19 mouse cellular contexts compared by ENCODE assay signal in genomic region chr1:57572097-57572496, GRCm38 (mm10).
"Had no signal": no experiment of that assay in that cellular context is flagged by ENCODE, and none has a peak within 500 bp of the region (broad histone marks: within the 10 kb centered on the region; RNA-seq: fewer than 3 reads in every experiment).

No protein-coding gene starts in this region.

- H3K9ac ChIP-seq: limb, embryonic 13.5 days; liver, embryonic 13.5 days; neural tube, embryonic 12.5 days; neural tube, embryonic 15.5 days had no signal

- H3K9me3 ChIP-seq: liver, embryonic 13.5 days; neural tube, embryonic 15.5 days had no signal

- H3K27me3 ChIP-seq: limb, embryonic 13.5 days; liver, embryonic 13.5 days; neural tube, embryonic 12.5 days; neural tube, embryonic 15.5 days had no signal

- DNase-seq: kidney, adult 9 months; kidney, postnatal 14 days; kidney, postnatal 4 days; left cerebral cortex, postnatal 4 days; liver, embryonic 13.5 days; lung, adult 2 months; lung, postnatal 14 days; lung, postnatal 4 days; midbrain, embryonic 14.5 days; right cerebral cortex, adult 18-20 months; right cerebral cortex, postnatal 14 days; right cerebral cortex, postnatal 4 days; thymus, adult 18-20 months; thymus, postnatal 36 days had no signal

- H3K4me2 ChIP-seq: limb, embryonic 13.5 days; liver, embryonic 13.5 days; midbrain, embryonic 11.5 days; neural tube, embryonic 12.5 days; neural tube, embryonic 15.5 days had no signal

- H3K4me1 ChIP-seq: liver, embryonic 13.5 days; neural tube, embryonic 12.5 days; neural tube, embryonic 15.5 days had no signal

- H3K36me3 ChIP-seq: limb, embryonic 13.5 days; liver, embryonic 13.5 days; neural tube, embryonic 12.5 days; neural tube, embryonic 15.5 days had no signal

- H3K27ac ChIP-seq: limb, embryonic 13.5 days; liver, embryonic 13.5 days; neural tube, embryonic 12.5 days; neural tube, embryonic 15.5 days; stomach, postnatal 0 days had no signal

- H3K4me3 ChIP-seq: limb, embryonic 13.5 days; liver, embryonic 13.5 days; neural tube, embryonic 12.5 days; neural tube, embryonic 15.5 days had no signal
